Mouse (Mus musculus) stomach, embryonic 14.5 days (tissue): ENCODE results near the gene Wnt8b. TPM values are rescaled to one million over a fixed set of nuclear protein-coding genes. Genes with fewer than 3 reads are reported as not detected.

ENCODE experiments used
- ATAC-seq: fragments of 200-750 bp; cut with Nextera tagmentation; 2 replicates; pipeline ENCODE4 v1.8.0; 2017; ENCODE audit warnings: low read depth, moderate TSS enrichment; ENCODE audit not compliant: insufficient number of reproducible peaks, insufficient read depth, low FRiP score
- H3K27ac ChIP-seq: fragments of 300-500 bp; sonication (generic); 2 replicates; pipeline ENCODE4 v1.5.1; 2014; ENCODE audit warnings: mild to moderate bottlenecking, low read length, moderate library complexity, mixed read lengths
- H3K27me3 ChIP-seq: fragments of 300-500 bp; sonication (generic); 2 replicates; pipeline ENCODE4 v1.6.1; 2014; ENCODE audit warnings: low read length, control low read depth, mixed read lengths; ENCODE audit not compliant: control insufficient read depth, insufficient read depth
- H3K36me3 ChIP-seq: fragments of 300-500 bp; sonication (generic); 2 replicates; pipeline ENCODE4 v1.6.1; 2014; ENCODE audit warnings: mild to moderate bottlenecking, control low read depth, low read length, moderate library complexity, mixed read lengths; ENCODE audit not compliant: control insufficient read depth, insufficient read depth
- H3K4me1 ChIP-seq: fragments of 300-500 bp; sonication (generic); 2 replicates; pipeline ENCODE4 v1.6.1; 2014; ENCODE audit warnings: low read length, control low read depth, mixed read lengths; ENCODE audit not compliant: control insufficient read depth, insufficient read depth
- H3K4me2 ChIP-seq: fragments of 300-500 bp; sonication (generic); replicated peaks from 2 replicates; pipeline ENCODE4 v1.6.1; 2014; ENCODE audit warnings: low read depth, low read length, control low read depth
- H3K4me3 ChIP-seq: fragments of 300-500 bp; sonication (generic); 2 replicates; pipeline ENCODE4 v1.5.1; 2014; ENCODE audit warnings: low read depth, low read length, control low read depth
- H3K9ac ChIP-seq: fragments of 300-500 bp; sonication (generic); replicated peaks from 2 replicates; pipeline ENCODE4 v1.6.1; 2014; ENCODE audit warnings: low read depth, mild to moderate bottlenecking, control low read depth, low read length, moderate library complexity, mixed read lengths
- H3K9me3 ChIP-seq: fragments of 300-500 bp; sonication (generic); 2 replicates; pipeline ENCODE4 v1.6.1; 2016; ENCODE audit warnings: low read depth, low read length, control low read depth; ENCODE audit not compliant: control insufficient read depth
- WGBS: fragments of 180-500 bp; shearing (Covaris S2); extraction: QIAGEN DNeasy Blood & Tissue Kit; methylation state at CpG from one replicate; pipeline ENCODE4 v1.1.7; 2014; 5-methylcytosine and 5-hydroxymethylcytosine counted together
- polyA plus RNA-seq: library from polyadenylated mRNA; unstranded; fragments of >200 nt; fragmentation: Nextera tagmentation; extraction: Ambion mirVana; gene quantifications from 2 replicates; pipeline ENCODE4 v1.2.1, GENCODE M21; 2014

Wnt8b gene
- polyA plus RNA-seq, 1 experiment from 2014 or later = 0.46 TPM

DNA sequence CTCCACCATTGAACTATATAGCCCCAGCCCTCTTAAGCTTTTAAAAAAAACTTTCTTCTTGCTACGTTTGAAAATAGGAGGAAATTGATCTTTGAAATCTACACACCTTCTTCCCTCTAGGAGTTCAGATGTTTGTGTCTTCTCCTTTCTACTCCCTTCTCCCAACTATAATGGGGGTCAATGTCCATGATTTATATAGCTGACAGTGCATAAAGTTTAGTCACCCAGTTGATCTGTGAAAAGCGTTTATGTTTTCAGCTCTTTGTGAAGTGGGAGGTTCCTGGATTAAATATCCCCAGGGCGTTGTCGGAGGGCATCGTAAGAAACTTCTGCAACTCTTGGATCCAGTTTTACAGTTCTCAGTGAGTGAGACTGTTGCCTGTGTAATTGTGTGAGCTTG, 7.0 kb downstream of the Wnt8b start:
- Histone ChIP-seq H3K9me3 (no peaks in the 10 kb centered on the region), H3K9ac (no peak overlapping the region), H3K4me3 (no peak overlapping the region), H3K4me2 (no peak overlapping the region), H3K4me1 (no peaks in the 10 kb centered on the region), H3K36me3 (no peaks in the 10 kb centered on the region), H3K27me3 (no peaks in the 10 kb centered on the region), H3K27ac (no peak overlapping the region)
- 35% methylated on average over 5 of the region's 5 CpGs for WGBS
- ATAC-seq = no peak

DNA sequence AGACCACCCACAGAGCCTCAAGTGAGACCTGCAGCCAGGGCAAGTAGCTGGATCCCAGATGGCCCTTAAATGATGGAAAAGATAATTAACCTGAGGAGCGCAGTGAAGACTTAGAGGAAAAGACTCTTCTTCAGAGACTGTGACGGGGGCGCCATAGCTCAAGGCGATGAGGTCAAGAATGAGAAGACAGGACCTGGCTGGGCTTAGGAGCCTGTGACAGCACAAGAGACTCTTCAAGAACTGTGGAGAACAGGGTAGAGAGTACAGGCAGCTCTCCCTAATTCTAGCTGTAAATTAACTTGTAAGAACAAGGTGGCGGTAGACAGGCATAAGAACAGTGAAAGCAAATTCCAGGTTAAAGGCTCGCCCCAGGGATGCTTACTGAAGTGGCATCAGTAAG, 8.7 kb downstream of the Wnt8b start:
- Histone ChIP-seq H3K27me3 (no peaks in the 10 kb centered on the region), H3K9ac (no peak overlapping the region), H3K27ac (no peak overlapping the region), H3K4me1 (no peaks in the 10 kb centered on the region), H3K4me3 (no peak overlapping the region), H3K36me3 (no peaks in the 10 kb centered on the region), H3K4me2 (no peak overlapping the region), H3K9me3 (no peaks in the 10 kb centered on the region)
- WGBS = 58% methylated on average over 6 of the region's 6 CpGs
- no peak for ATAC-seq

DNA sequence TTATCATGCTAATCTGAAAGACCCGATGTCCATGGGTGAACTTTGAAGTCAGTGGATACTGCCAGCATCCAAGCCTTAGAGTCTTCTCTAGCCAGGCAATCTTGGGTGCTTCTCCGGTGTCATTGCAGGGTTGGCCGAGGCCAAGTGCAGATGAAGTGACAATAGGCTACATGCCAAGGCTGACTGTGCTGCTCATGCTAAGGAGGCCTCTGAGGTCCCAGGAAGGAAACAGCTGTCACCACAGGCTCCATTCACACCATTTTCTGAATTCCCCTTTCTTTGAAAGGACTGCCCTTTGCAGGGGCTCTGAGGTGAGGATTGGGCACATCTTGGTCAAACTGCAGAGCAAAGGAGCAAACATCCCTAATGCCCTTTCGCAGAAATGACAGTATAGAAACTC, 9.5 kb downstream of the Wnt8b start:
- Histone ChIP-seq H3K9ac (no peak overlapping the region), H3K4me3 (no peak overlapping the region), H3K27me3 (no peaks in the 10 kb centered on the region), H3K4me2 (no peak overlapping the region), H3K36me3 (no peaks in the 10 kb centered on the region), H3K27ac (no peak overlapping the region), H3K4me1 (no peaks in the 10 kb centered on the region), H3K9me3 (no peaks in the 10 kb centered on the region)
- WGBS = 74% methylated on average over 4 of the region's 4 CpGs
- ATAC-seq = no peak

DNA sequence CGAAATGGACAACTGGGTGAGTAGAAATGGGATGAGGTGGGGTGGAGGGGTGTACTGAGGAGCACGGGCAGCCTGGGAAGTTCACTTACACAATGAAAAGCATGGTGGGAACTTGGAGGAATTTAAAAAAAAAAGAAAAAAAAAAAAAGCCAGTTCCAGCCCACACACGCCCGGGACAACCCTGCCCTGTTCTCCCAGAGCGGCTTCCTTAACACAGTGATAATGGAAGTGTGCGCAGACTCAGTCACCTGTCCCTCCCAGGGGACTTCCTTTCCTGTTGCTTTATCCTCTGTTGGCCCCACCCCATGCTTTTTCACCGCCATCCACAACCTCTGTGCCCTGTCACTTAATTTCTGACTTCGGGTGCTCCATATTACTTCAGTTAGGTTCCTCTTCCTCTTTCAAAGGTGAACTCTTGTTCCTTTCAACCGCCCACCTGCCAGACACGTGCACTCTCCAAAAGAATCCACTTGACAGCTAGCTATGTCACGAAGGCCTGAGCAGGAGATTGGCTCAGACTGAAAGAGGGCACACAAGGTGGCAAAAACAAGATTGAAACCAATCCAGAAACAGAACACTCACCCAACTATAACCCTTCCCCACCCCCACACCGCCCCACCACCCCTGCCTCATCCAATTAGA, 17.4 kb downstream of the Wnt8b start:
- H3K36me3 ChIP-seq = no peaks in the 10 kb centered on the region
- H3K27ac ChIP-seq = no peak overlapping the region
- peaks cover 29% of the 10 kb centered on the region; the same call in 1 of the 2 replicates for H3K27me3 ChIP-seq
- H3K9me3 ChIP-seq = no peaks in the 10 kb centered on the region
- peaks cover 18% of the 10 kb centered on the region; the same call in 1 of the 2 replicates for H3K4me1 ChIP-seq
- ATAC-seq = no peak
- WGBS = 5% methylated on average over 12 of the region's 12 CpGs
- H3K9ac ChIP-seq = no peak overlapping the region
- H3K4me3 ChIP-seq = no peak overlapping the region
- H3K4me2 ChIP-seq = peak overlapping the region; percentile 89; the same call in 1 of the 2 replicates

DNA sequence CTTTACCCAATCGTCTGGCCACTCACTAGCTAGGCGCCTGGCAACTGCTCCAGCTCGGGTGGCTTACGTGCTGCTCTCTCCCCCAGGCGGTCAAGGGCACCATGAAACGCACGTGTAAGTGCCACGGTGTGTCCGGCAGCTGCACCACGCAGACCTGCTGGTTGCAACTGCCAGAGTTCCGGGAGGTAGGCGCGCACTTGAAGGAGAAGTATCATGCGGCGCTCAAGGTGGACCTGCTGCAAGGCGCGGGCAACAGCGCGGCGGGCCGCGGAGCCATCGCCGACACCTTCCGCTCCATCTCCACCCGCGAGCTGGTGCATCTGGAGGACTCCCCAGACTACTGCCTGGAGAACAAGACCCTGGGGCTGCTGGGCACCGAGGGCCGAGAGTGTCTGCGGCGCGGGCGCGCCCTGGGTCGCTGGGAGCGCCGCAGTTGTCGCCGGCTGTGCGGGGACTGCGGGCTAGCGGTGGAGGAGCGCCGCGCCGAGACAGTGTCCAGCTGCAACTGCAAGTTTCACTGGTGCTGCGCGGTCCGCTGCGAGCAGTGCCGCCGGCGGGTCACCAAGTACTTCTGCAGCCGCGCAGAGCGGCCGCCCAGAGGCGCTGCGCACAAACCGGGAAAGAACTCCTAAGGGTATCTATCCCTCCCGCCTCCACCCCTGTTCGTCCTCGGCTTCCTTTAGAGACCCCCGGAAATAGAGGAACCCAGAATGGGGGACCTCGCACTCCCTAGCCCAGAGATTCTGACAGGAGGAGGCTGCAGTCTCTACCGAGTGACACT, 18.4 kb downstream of the Wnt8b start:
- ATAC-seq = 0 out of 2 replicates have a peak, but pooled peaks have one; percentile 47
- 1% methylated on average over 66 of the region's 66 CpGs for WGBS
- H3K4me2 ChIP-seq = peak overlapping the region; percentile 89
- H3K36me3 ChIP-seq = no peaks in the 10 kb centered on the region
- H3K27ac ChIP-seq = no peak overlapping the region
- H3K9ac ChIP-seq = no peak overlapping the region
- peaks cover 29% of the 10 kb centered on the region; the same call in 1 of the 2 replicates for H3K27me3 ChIP-seq
- peak overlapping the region; percentile 38 for H3K4me3 ChIP-seq
- peaks cover 18% of the 10 kb centered on the region; the same call in 1 of the 2 replicates for H3K4me1 ChIP-seq
- H3K9me3 ChIP-seq = no peaks in the 10 kb centered on the region

DNA sequence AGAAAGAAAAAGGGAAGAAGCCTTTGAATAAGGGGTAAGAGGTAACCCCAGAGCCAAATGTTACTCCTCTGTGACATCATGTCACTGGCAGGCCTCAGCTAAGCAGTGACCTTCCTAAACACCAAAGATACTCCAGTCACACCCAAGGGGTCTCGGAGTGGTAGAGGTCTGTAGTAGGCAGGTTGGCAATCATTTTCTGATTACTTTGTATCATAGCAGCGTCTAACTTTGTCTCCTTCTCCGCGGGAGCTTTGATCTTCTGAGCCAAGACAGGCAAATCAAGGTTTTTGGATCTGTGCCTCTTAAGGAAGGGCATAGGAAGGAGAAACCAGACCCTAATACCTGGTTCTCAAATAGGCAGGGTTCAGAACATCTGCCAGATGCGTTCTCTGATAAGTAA, 19.3 kb downstream of the Wnt8b start:
- 40% methylated on average over 5 of the region's 5 CpGs for WGBS
- Histone ChIP-seq H3K4me2 (no peak overlapping the region), H3K27me3 (peaks cover 29% of the 10 kb centered on the region; the same call in 1 of the 2 replicates), H3K4me3 (no peak overlapping the region), H3K9ac (no peak overlapping the region), H3K36me3 (no peaks in the 10 kb centered on the region), H3K27ac (no peak overlapping the region), H3K4me1 (peaks cover 18% of the 10 kb centered on the region; the same call in 1 of the 2 replicates), H3K9me3 (no peaks in the 10 kb centered on the region)
- no peak for ATAC-seq

DNA sequence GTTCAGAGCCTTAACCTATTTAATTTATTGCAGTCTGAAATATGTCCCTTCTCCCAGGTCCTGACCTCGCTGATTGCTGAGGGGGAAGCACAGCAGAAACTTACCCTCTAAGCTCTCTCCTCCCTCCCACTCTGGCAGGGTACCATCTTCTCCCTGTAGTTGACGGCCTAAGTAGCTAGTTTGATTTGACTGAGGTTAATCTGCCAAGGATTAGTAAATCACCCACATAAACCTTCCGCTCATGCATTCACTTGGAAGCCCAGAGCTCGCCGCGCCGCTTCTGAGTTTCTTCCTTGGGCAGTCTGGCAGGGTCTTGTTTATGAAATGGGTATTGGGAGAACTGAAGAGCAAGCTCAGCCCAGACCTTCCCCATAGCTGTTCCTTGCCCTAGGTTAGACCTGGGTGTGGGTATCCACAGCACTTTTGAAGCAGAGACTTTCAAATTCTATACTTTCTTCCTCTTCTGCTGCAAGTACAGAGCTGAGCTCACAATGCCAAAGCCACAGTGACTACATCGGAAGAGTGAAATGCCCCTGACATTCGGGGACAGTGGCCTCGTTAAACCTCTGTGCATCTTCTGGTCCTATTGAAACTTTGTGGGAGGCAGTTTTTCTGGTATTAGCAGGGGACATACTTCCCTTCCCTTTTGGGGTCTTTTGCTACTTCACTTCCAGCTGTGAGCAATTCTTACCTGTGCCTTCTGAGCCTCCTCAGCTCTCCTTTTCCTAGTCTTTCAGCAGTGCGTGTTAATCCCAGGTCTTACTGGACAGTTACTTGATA, 20.0 kb downstream of the Wnt8b start:
- Histone ChIP-seq H3K27me3 (peaks cover 29% of the 10 kb centered on the region; the same call in 1 of the 2 replicates), H3K4me3 (no peak overlapping the region), H3K9me3 (no peaks in the 10 kb centered on the region), H3K27ac (no peak overlapping the region), H3K4me2 (no peak overlapping the region), H3K36me3 (no peaks in the 10 kb centered on the region), H3K9ac (no peak overlapping the region), H3K4me1 (peaks cover 18% of the 10 kb centered on the region; the same call in 1 of the 2 replicates)
- no peak for ATAC-seq
- 26% methylated on average over 11 of the region's 11 CpGs for WGBS

DNA sequence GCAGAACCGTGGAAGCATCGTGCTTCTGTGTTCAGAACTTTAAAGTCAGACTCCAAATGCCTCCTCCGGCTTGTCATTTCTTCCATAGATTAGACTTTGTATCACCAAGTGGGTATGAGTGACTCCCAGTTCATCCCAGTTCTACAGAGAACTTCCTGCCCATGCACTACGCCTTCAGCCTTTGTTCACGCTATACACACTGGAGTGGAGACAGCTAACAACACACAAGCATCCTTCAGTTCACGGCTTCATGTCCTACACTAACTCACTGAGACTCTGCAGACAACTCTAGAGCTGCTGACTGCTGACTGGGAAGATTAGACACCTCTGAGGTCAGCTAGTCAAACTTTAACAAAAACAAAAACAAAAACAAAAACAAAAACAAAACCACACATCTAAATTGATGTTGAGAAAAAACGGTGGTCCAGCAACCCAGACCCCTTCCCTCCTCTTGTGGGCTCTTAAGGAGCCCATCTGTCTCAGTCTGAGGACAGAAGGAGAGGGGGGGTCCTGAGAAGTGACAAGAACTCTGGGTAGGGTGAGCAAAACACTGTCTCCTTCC, 20.7 kb downstream of the Wnt8b start:
- ATAC-seq = 0 out of 2 replicates have a peak, but pooled peaks have one; percentile 2
- H3K27ac ChIP-seq = peak overlapping the region; percentile 40; the same call in 1 of the 2 replicates
- H3K27me3 ChIP-seq = peaks cover 27% of the 10 kb centered on the region; the same call in 1 of the 2 replicates
- H3K9ac ChIP-seq = no peak overlapping the region
- H3K4me3 ChIP-seq = no peak overlapping the region
- H3K36me3 ChIP-seq = no peaks in the 10 kb centered on the region
- H3K4me2 ChIP-seq = no peak overlapping the region
- H3K4me1 ChIP-seq = peaks cover 18% of the 10 kb centered on the region; the same call in 1 of the 2 replicates
- no peaks in the 10 kb centered on the region for H3K9me3 ChIP-seq
- 31% methylated on average over 7 of the region's 7 CpGs for WGBS
